Mouse (Mus musculus) 3134 (cell line): ENCODE data around the gene Il33.

Experiments used
- DNase-seq: peaks from one replicate; pipeline ENCODE4 v3.0.0-alpha.2; 2011; ENCODE audit warnings: low spot score; ENCODE audit not compliant: insufficient read length; ENCODE audit errors: extremely low read depth

The Il33 gene

DNA sequence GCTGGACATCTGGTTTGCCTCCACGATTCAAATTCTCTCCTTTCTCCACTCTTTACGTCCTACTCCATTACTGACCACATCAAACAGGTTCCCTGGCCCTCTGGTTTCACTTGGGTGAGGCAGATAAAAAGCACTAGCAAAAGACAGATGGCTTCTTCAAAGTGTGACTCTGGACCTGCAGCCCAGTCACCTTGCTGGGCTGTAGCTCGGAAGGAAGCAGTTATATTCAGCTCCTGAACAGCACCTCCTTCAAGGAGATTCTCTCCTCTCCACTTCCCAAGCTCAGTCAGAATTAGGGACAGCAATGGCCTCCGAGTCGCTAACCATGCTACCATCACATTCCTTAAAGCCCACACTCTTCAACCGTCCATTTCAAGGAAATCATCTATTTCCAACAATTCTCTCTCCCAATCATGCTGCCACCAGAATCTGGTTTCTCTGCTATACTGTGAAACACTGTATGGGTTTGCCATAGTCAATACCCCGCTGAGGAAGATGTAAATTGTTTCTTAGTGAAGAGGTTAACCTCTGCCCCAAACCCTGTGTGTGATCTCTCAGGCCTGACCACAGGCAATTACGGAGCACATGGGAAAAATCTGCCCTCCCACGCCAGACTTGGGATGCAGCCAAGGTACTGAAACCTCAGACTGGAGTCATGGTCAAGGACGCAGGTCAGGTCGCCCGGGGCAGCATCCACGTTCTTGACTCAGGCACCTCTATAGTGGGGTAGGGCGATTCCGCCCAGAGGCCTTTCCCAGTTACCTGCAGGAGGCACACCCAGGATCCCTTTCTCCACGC lies 59.5 kb downstream of the Il33 start:
- no peak for DNase-seq

DNA sequence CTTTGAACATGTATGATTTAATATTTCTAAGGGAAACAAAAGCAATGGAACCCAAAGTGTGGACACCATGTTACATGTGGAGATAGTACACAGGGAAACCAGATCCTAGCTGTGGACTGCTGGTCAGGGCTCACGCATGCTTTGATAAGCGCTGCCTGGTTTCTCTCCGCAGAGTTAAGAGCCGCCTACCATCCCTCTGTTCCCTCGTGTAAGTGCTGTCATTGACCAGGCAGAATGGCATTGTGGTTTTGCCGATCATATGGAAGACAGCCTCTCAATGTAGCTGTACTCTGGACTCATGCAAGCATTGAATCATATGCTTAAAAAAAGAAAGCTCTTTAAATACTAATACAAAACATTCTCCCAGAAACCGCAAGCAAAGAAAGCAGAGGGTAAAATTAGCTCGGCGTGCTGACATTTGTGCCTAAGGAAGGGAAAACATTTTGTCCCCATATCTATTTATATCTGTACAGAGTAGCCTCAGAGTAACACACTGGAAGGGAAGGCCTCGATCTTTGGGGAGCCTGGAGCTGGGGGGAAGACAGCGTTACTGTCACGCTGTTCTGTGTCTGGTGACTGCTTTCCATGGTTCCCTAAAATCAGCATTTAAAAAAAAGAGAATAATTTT lies 61.7 kb downstream of the Il33 start:
- no peak for DNase-seq

DNA sequence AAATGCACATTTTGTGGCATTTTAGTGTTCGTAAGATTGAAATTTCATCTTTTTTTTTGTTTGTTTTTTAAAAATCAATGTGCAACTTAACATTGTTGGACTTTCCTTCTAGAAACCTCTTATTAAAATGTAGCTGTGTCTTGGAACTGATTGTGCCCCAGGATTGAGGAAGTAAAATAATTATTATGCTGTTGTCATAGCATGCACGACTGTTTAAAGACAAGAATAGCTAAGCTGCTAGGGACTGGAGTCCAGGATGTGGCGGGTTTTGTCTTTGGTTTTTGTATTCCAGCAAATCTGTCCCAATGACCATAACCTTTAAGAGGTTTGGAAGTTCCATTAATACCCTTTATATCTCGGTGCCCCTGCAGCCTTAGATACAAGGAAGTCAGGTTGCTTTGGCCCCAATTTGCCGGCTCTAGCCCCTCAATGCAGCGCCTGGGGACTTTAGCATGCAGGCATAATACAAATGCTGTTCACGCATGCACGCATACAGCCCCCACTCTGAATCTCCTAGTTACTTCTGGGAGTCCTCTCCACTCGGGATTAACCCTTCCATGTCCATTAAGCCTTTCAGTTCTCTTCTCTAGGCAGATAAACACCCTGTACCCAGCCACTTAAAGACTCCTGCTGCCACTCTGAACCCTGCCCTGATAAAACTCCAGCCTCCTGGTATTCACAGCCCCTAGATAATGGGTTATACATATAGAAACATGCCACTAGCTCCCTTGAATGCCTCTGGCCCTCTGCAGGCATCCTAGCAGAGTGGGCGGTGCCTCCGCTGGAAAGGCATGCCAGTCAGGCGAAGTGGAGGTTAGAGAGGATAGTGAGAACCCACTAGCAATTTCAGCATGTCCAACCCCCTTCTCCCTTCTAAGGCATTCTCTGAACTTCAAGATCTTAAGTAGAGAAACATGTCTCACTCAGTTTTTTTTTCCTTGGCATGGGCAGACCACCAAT lies 75.8 kb downstream of the Il33 start:
- DNase-seq: no peak

DNA sequence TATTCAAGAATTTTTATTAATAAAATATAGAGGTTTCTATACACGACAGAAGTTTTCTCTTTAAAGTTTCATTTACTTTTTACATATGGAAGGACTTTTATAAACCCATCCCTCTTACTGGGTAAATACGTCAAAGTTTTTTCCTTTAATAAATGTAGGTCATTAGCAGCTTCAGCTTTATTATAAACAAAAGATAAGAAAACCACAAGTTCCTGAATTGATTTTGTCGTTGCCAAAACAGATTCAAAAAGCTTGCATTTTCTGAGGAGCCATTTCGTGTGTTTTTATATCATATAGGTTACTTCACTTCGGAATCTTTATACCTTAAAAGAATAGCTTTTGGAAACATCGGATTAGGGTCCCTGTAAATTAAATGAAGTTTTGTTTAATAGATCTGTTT lies 76.6 kb downstream of the Il33 start:
- no peak for DNase-seq

DNA sequence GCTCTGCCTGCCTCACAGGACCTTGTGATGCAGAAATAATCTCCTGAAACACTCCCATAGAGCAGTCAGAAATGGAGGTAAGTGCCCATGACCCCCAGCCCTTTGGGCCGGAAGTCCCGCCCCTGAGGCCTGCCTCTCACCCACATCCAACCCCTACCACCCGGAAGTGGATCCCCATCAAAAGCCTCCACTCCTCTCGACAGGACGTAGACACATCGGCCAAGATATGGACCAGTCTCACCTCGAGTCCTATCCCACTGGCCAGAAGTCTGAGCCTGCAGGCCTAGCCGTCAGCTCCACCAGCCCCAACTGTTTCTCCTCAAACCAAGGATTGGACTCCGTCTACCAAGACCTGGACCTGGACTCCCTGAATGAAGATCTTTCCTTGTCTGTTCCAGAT lies 78.7 kb downstream of the Il33 start, which contains the start of gene Trpd52l3:
Trpd52l3 (plus strand) TSS at position 170 of the 400 bp plus-strand sequence.
- no peak for DNase-seq

DNA sequence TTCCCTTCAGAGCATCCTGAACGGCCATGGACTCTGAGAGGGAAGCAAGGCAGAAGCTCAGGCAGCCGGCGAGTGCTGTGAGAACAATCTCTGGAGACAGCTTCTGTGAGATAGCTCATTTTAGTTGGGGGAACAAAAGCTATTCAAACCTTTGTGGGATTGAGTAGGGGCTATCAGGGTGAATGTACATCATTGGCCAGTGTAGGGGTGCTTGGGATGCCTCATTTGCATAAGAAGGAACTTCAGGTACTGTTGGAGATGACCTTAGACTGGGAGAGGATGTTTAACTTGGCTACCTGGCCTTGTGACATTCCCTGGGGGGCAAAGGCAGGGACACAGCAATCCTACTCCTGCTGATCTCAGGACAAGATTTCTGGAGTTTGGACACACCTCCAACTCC lies 81.5 kb downstream of the Il33 start:
- DNase-seq: no peak
